Mouse (Mus musculus): ENCODE measurements at regions not wholly inside any gene's neighbourhood (a gene's known extent, or its start where the extent isn't known, plus 50 kb on each side); places are given as distances from the start of the nearest gene placed in this dataset.

DNA sequence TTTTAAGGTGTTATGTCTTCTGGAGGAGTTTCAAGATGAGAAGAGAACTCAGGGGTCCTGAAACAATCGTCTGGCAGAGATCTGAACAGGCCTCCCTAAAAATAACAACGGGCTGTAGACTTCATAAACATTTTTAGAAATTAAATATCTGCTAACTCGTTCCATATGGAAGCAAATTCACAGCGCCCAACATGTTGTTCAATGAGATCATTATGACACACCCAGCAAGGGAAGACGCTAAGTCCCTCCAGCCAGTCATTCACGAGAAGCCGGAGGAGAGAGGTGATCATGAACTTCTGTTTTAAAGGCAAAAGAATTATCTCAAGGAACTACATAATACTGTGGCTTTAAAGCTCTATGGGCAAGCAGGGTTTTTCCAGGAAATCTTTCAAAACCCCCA lies 334.8 kb downstream of the Efna5 start:
- ATAC-seq (replicated peaks; ENCODE audit: poor library complexity): no peak

DNA sequence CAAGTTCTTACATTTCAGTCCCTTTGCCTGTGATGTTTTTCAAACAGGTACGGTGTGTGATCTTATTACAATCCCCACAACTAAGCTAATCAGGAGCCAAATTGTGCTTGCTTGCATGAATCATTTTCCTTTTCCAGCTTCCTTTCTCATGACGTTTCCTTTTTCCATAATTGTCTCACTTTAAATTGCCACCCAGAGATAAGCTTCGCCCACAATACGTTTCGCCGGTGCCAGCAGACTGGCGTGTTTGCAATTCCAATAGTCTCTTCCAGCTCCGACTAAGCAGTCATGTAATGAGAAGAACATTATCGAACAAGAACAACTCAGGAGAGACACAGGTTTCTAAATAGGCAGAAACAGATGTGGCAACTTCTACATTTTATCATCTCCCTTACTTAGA lies 335.8 kb downstream of the Efna5 start:
- no peak for ATAC-seq (replicated peaks; ENCODE audit: poor library complexity)

DNA sequence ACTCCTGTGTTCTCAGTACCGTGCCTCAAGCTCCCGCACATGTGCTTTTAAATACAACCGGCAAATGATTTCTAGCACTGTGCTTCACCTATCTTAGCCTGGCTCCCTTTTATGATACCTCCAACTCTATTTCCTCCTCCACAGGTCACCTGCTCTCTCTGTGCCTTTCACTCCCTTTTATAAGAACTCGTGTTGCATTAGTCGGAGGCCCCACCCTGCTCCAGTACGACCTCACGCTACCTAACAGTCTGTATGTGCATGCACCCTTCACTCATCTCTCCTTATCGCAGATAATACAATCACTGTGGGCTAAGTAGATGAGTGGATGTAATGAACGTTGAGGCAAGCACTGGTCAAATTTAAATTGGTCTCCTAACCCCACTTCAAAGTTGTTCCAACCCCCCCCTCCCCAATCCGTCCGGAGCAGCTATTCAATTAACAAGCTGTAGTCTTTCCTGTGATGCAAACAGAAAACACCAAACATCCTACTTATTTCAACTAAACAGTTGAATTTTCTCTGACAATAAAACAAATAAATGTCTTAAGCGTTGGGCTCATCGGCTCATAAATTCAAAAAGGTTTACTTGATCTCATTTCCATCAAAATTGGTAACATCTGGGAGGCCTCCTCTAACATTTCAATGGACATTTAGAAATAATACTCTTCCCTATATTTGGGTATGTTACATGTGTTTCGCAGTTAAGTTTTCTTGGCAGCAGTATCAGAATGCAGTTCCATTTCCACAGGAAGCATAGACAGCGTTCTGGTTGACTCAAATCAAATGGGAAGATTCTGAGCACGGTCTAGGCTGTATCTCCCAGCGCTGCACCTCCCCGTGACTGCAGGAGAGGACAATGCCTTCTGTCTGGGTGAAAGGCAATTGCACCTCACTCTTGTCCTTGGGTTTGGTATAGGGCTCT lies 337.8 kb downstream of the Efna5 start:
- no peak for ATAC-seq (replicated peaks; ENCODE audit: poor library complexity)

DNA sequence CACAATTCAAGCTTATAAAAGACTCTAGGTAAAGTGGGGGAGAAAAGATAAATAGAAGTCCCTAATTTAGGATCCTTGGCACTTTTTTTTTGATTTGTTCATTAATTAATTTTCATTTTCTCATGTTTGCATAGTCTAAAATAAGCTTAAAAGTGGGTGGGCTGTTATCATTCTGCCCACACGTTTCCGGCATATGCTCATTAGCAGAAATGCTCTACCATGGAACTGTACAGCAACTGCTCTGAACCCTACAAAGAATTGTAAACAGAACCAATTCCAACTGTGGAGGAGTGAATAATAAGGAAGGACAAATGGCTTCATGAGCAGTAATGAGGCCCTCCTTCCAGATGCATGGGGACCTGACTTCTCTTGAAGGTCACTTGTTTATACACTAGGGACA lies 351.2 kb downstream of the Efna5 start:
- no peak for ATAC-seq (replicated peaks; ENCODE audit: poor library complexity)

DNA sequence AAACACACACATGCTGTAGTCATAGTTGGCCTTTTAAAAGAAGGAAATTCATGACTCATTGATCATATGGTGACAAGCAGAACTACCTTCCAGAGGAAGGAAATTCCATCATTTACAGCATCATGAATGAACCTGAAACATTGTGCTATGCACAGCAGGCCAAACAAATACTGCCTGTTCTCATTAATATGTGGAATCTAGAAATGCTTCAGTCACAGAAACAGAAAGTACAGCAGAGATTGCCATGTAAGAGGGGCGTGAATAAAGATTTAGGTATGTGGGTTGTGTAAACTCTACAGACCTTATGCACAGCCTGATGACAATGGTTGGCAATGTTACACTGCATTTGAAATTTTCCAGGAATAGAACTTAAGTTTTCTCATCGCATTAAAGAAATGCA lies 353.6 kb downstream of the Efna5 start:
- no peak for ATAC-seq (replicated peaks; ENCODE audit: poor library complexity)

DNA sequence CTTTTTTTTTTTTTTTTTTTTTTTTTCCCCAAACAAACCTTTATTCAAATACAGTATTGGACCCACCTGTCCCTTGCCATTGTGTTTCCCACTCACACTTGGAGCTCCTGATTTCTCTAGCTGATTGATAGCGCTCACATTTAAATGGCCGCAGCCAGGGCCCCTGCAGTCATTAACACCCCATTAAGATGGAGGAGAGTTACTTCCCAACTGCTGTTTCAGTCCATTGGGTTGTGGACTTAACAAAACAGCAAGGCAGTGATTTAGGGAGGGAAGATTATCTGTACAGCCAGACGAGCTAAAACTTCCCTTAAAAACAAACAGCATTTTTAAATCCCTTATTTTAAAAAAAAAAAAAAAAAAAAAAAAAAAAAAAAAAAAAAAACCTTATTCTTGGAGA lies 367.5 kb downstream of the Efna5 start:
- ATAC-seq (replicated peaks; ENCODE audit: poor library complexity): no peak

DNA sequence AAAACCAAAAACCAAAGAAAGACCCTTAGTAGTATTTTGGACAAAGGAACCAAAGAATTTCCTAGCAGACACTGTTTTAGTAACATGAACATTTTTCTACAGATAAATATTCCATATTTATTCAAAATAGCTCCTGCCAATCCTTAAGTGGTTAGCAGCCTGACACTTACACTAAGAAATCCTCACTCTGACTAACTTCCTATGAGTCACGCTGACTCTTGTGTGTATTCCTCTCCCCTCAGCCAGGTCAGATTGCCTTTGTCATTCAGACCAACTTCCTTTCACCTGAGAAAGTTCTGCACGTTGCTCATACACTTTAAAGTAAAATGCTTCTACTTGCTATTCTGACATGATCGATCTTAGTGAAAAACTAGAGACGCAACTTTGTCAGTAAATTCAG lies 370.9 kb downstream of the Efna5 start:
- no peak for ATAC-seq (replicated peaks; ENCODE audit: poor library complexity)

DNA sequence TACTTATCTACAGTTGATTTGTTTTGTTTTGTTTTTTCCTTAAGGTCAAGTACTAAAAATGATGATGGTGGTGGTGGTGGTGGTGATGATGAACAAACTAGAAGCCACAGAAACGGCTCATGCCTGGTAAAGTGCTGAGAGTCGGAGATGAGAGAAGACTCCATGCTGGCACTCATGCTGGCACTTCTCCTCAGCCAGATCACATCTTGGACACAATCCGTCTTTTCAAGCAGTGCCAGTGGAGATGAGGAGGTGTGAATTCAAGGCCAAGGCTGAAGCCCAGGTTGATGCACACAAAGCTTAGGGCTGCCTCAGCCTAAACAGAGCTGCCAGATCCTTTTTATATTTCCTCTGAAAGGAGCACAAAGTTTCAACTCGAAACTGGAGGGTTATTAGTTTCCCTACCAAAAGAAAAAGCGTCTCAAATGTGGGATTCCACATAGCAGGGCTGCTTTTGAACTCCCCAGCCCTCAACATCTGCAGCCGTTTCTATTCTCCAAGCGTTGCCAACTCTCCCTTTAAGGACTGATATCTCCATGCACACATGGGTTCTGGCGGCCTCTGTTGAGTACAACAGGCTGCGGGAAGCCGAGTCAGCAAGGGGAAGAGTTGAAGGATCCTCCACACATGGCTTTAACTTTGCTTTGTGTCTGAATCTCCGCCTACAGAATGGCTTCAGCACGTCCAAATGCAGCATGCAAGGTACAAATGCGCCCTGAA lies 373.2 kb downstream of the Efna5 start:
- ATAC-seq (replicated peaks; ENCODE audit: poor library complexity): no peak

DNA sequence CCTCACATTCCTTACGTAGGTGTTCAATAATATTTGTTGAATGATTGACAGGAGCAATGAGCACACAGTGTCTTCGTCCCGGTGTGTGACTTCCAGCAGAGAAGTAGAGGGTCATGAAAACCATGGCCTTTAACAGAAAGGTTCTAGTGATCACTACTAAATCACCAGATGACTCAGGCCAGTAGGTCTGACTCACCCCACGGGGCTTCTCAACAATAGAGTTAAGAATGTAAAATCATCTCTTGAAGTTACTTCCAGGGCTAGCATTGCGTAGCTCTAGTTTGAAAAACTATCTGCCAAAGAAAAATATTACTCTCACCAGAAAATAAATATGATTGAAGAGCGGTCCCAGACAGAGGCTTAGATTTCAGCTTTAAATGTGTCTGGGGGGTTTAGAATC lies 376.4 kb downstream of the Efna5 start:
- no peak for ATAC-seq (replicated peaks; ENCODE audit: poor library complexity)

DNA sequence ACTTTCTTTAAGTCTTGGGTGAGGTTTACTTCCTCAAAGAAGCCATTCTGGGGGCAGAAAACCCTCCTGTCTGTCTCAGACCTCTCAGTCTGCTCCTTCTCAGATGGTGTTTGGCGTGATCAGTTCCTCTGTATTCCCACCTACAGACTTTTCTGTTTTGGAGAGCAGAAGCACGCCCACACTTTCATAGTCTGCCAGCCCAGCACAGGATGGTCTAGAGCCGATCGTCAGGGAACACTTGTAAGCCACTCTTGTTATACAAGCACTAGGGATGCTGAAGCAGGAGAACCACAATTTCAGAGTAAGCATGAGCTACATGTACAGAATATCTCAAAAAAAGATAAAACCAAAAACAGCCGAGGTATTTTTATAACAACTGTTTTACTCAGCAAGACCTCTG lies 410.4 kb downstream of the Efna5 start:
- ATAC-seq (replicated peaks; ENCODE audit: poor library complexity): no peak

DNA sequence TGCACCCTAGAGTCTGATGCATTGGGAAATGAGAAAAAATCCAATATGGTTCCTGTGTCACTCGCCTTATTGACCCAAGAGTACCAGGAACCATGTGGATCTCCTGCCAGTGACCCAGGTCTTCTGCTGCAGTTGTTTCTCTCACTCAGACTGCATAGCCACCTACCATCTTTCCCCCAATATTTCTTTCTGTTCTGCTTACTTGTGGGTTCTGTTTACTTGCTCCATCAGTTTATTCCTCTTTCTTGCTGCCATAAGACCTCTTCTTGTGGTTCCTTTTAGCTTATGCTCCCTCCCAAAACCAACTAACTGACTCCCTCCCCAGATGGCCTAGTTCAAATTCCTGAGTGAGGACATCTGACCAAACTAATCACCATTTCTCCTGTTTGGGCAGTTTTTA lies 411.8 kb downstream of the Efna5 start:
- ATAC-seq (replicated peaks; ENCODE audit: poor library complexity): peak; percentile 77

DNA sequence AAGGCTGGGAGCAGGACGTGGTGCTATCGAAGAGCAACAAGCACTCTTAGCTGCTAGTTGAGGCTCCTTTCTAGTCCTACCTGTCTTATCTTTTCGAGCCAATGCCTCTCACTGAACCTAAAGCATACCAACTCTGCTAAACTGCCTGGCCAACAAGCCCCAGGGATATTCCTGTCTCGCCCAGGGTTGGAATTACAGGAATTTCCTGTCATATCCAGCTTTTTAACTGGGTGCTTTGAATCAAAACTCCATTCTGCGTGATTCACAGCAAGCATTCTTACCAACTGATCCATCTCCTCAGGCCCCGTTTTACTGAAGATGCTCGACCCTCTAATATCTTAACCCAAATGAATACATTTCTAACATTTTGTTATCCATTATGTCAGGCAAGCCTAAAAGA lies 412.3 kb downstream of the Efna5 start:
- no peak for ATAC-seq (replicated peaks; ENCODE audit: poor library complexity)

DNA sequence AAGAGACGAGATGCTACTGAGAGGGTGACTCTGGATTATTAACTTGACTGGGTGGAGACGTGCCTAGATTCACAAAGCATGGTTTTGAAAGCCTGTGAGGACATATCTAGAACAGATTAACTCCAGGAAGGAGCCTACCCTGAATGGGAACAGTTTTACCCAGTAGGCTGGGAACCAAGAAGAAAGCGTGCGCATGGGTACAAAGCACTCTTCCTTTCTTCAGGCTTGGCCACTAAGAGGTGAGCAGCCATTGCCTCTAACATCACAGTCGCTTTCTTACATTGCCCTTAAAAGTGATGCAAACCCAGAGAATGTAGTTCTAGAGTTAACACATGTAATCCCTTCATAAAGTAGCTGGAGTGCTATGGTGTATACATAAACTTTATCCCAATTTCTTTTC lies 414.0 kb downstream of the Efna5 start:
- no peak for ATAC-seq (replicated peaks; ENCODE audit: poor library complexity)

DNA sequence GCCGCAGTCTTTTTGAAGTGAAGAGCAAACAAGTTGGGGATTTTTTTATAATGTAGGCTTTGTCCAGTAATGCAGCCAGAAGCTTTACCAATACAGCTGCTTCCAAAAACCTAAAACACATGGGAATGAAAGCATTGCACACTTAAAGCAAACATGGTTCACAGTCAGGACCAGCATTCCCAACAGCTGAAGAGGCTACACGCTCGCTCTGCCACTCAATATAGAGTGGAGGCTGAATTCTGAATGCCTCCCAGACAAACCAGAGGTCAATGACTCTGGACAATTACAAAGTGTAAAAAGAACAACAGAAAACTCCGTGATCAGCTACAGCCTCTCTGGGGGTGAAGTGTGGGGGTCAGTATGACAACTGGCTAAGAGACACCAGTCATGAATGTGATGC lies 416.1 kb downstream of the Efna5 start:
- ATAC-seq (replicated peaks; ENCODE audit: poor library complexity): no peak

DNA sequence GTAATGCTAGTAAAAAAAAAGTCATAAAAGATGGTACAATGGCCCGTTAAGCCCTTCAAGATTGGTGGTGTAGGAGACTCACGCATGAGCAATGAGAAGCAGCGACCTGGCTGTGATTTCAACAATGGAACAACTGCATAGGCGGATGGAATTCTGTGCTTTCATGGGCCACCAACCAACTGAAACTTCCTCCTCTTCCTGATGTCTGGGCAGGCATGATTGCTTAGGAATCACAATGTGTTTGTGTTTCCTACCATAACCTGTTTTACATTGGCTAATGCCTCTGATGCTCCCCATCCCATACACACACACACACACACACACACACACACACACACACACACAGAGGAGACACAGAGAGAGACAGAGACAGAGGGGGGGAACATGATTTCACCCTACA lies 416.9 kb downstream of the Efna5 start:
- no peak for ATAC-seq (replicated peaks; ENCODE audit: poor library complexity)

DNA sequence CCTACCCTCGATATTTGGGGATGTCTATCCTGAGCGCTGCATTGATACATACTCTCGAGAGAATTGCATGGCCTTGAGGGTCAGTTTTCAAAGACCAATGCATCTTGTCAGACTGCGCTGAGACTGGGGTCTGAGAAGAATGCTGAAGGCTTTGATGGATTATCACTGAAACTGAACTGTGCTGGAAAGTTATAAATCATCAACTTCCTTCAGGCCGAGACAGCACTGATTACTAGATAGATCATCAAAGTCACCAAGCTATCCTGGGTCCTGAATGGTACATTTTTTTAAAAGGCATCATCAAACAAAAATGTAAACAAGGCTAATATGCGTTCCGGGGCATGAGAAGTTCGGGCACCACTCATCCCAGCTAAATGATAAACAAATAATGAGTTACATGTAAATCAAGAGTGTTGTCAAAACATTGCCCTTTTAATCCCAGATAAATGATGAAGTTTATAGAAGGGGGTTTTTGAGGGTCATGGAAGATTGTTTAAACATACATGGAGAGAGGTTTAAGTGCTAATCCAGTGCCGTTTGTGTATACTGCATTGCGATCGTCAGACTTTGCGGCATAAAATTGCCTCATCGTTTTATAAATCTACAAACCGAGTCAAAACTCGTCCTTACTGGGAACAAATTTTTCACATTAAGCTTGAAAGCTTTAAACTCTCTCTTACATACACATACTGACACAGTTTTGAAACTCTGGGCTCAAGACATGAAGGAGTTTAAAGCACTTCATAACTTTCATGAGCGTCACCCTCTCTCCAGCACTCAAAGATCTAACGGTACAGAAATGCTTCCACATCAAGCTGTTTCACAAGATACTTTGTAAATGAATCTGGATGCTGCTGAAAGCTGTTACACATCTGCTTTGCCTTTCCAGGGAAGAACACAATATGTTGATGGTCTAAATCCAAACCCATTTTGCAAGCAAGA lies 419.5 kb downstream of the Efna5 start:
- no peak for ATAC-seq (replicated peaks; ENCODE audit: poor library complexity)

DNA sequence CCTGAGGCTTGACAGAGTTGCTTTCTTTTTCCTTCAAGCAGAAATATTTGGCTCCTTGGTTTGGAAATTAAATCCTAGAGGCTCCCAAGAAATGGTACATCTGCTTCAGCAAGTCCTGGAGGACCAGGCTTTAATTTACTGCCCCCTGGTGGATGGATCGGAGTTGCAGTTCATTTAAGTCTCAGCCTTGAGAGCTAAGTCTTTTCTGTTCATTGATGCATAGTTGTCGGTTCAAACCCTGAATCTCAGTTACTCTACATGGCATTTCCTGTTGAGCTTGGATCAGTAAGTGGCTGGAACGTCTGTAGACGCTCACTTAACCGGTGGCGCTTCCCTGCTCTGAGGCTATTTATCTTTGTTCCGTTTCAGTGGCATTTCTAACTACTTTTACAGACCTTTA lies 422.2 kb downstream of the Efna5 start:
- ATAC-seq (replicated peaks; ENCODE audit: poor library complexity): peak; percentile 88

DNA sequence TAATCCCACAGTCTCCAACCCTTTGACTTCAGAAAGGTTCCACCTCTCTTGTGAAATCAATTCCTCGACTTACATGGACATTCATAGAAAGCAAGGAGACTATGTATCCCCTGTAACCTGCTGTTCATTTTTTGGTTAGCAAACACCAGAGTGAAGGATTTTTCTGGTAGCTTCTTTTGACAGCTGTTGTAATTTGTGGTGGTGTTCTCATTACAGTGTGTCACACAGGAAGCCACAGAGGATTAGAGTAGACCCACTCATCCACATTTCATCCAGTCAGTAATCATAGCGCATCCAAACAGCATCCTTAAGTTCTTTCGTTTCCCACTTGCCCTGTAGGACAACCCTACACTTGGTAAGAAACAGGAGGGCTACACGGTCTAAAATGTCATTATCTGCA lies 443.1 kb downstream of the Efna5 start:
- ATAC-seq (replicated peaks; ENCODE audit: poor library complexity): no peak

DNA sequence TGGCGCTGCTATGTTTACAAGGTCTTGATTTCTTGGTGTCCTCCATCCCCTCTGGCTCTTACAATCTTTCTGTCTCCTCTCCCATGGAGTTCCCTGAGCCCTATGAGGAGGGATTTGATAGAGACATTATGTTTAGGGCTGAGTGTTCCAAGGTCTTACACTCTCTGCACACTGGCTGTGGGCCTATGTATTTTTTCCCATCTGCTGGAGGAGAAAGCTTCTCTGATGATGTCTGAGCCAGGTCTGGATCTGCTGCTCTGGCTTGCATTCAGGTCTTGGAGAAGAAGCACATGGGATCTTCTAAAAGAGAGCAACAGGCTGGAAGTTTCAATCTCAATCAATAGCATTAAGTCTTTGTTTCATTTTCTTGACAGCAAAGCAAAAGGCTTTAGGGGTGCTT lies 445.1 kb downstream of the Efna5 start:
- ATAC-seq (replicated peaks; ENCODE audit: poor library complexity): no peak

DNA sequence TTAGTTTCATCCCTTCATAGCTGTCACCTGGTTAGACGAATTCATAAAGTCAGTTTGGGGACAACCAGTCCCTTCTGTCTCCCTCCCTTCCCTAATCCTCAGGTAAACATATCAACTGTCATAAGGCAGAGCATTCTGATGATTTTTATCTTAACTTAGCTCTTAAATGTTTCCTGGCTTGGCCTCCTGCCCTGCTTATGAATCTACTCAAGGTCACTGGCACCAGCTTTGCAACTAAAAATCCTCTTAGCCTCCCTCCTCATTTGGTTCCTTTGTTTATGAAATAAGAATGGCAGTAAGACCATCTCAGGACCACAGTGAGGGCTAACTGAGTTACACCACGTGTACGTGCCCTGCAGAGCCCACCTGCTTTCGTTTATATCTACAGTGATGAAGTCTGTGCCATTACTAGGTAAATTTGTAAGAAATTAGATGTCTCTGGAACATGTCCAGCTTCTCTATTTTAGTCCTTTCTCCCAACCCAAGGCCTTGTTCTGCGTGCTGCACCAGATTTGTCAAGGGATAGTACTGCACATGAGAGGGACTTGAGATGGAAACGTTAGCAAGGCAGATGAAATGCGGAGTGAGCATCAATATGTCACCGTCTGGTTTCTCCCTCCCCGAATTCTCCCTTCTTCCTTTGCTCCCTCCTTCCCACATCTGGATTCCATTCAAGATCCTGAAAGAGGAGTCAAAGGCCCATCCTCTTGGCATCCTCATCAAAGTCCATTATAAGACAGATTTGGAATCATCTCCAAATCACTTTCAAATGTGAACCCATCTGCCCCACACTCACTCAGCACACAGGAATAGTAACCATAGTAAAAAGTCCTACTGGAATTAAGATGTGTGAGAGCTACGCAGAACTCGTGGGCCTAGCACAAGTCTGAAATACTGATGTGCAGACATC lies 457.4 kb downstream of the Efna5 start:
- no peak for ATAC-seq (replicated peaks; ENCODE audit: poor library complexity)
